Mouse (Mus musculus) common myeloid progenitor, adult 5-6 weeks (primary cell): Measurements from ENCODE around the gene Gm19426. TPM values are rescaled to one million over a fixed set of nuclear protein-coding genes. Genes with fewer than 3 reads are reported as not detected.

Experiments used
- total RNA-seq: library from RNA; stranded (forward); fragments of 200-1000, 187-1606 nt; gene quantifications from 2 replicates; pipeline ENCODE4 v1.2.3, GENCODE M21; 2017

The Gm19426 gene
- total RNA-seq, 1 experiment from 2014 or later: not detected

Other genes with a start within 250 kb of the Gm19426 start
- gene Ctnnd1, start 92.9 kb downstream of the Gm19426 start, total RNA-seq: 28.7 and 29.9 TPM in 2 replicates
- 0.05 TPM in 1 of 2 replicates, not detected in the other for gene Btbd18, start 84.6 kb downstream of the Gm19426 start, total RNA-seq
- gene Selenoh, start 72.9 kb downstream of the Gm19426 start, total RNA-seq: 74.6 and 105 TPM in 2 replicates
- gene Gm28635, start 65.6 kb downstream of the Gm19426 start, total RNA-seq: 6.6 TPM in 1 of 2 replicates, not detected in the other
- gene Med19, start 65.3 kb downstream of the Gm19426 start, total RNA-seq: 33.2 and 39.2 TPM in 2 replicates
- gene Tmx2, start 64.5 kb downstream of the Gm19426 start, total RNA-seq: 44.1 and 55.1 TPM in 2 replicates
- gene Zdhhc5, start 28.5 kb downstream of the Gm19426 start, total RNA-seq: 28.9 and 37.0 TPM in 2 replicates
- gene Clp1, start 16.3 kb downstream of the Gm19426 start, total RNA-seq: 32.5 and 33.7 TPM in 2 replicates
- gene Ypel4, start 9.6 kb downstream of the Gm19426 start, total RNA-seq: 0.27 and 1.5 TPM in 2 replicates
- not detected in 2 replicates for gene Serping1, start 31.8 kb upstream of the Gm19426 start, total RNA-seq
- 20.6 and 24.7 TPM in 2 replicates for gene Ube2l6, start 55.2 kb upstream of the Gm19426 start, total RNA-seq
- not detected in 2 replicates for gene Smtnl1, start 79.0 kb upstream of the Gm19426 start, total RNA-seq
- 43.7 and 48.9 TPM in 2 replicates for gene Timm10, start 83.3 kb upstream of the Gm19426 start, total RNA-seq
- gene Slc43a1, start 95.2 kb upstream of the Gm19426 start, total RNA-seq: 21.0 and 23.4 TPM in 2 replicates
- not detected in 2 replicates for gene Rtn4rl2, start 143.1 kb upstream of the Gm19426 start, total RNA-seq
- gene Slc43a3, start 192.9 kb upstream of the Gm19426 start, total RNA-seq: 91.9 and 105 TPM in 2 replicates
- gene Prg2, start 236.8 kb upstream of the Gm19426 start, total RNA-seq: 26.2 and 36.6 TPM in 2 replicates
- 2.8 and 7.1 TPM in 2 replicates for gene Prg3, start 244.6 kb upstream of the Gm19426 start, total RNA-seq